Mouse (Mus musculus) naive thymus-derived CD4-positive, alpha-beta T cell, adult 5 months (primary cell): ENCODE data around the gene Tmbim6. TPM values are rescaled to one million over a fixed set of nuclear protein-coding genes. Genes with fewer than 3 reads are reported as not detected.

Source experiments
- polyA plus RNA-seq: library from polyadenylated mRNA; unstranded; fragments of 100-300 nt; shearing (Covaris generic); gene quantifications from one replicate; pipeline ENCODE4 v1.2.1, GENCODE M21; 2017

Gene Tmbim6
- polyA plus RNA-seq: 123 TPM

DNA sequence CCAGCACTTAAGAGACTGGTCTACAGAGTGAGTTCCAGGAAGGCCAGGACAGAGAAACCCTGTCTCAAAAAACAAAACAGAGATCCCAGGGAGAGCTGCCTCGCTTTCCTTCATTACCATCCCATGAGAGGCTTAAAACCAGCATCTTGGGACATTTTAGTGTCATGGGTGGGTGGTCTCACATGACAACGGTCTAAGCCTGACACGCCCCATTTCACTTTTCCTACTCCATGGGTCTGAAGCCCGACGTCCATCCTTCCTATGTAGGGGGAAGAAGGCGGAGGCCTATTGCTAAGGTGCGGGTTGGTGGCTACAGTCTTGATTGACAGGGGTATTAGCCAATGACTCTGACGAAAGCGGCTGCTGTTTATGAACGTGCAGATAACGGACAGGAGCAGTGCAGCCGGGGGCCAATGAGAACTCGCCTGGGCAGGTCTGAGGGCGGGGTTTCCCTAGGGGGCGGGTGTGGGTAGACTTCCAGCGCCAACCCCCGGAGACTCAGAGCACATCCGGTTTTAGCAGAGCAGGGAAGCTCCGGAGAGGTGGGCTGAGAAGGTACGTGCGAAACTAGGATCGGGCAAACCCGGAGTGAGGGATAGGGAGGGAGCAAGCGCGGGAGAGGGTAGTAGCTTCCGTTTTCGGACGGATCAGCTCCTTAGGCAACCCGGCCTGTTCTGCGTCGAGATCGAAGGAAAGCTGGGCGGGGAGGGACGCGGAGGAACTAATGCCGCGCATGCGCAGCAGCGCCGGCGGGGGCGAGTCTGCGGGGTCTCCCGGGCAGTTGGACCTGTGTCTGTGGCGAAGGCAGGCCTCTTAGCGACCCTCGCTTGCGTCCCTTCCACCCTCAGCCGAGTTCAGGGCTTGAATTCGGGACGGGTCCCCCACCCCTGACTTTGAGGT is at the start of gene Tmbim6:
Gene Tmbim6, plus strand, starts transcription at position 397 of the 900 bp plus-strand sequence.

DNA sequence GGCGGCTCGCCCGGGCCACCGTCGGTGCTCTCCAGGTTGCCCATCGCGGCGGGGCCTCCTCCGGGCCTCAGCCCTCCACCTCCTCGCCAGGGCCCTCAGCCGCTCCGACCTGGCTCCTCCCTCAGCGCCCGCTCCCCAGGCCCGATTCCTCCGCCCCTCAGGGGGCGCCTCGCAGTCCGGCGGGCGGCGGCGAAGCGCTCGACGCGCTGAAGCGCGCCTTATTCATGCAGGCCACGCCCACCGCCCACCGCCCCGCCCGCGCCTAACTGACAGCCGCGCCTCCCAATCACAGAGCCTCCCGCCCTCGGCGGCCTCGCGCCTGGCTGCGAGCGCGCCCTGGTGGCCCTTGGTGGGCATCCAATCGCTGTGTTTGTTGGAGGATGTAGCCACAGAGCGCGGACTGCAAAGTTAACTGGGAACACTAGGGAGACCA is 22.4 kb upstream of the Tmbim6 start, which contains the start of gene Fmnl3:
Gene Fmnl3, minus strand, starts transcription at position 224 of the 433 bp plus-strand sequence.

DNA sequence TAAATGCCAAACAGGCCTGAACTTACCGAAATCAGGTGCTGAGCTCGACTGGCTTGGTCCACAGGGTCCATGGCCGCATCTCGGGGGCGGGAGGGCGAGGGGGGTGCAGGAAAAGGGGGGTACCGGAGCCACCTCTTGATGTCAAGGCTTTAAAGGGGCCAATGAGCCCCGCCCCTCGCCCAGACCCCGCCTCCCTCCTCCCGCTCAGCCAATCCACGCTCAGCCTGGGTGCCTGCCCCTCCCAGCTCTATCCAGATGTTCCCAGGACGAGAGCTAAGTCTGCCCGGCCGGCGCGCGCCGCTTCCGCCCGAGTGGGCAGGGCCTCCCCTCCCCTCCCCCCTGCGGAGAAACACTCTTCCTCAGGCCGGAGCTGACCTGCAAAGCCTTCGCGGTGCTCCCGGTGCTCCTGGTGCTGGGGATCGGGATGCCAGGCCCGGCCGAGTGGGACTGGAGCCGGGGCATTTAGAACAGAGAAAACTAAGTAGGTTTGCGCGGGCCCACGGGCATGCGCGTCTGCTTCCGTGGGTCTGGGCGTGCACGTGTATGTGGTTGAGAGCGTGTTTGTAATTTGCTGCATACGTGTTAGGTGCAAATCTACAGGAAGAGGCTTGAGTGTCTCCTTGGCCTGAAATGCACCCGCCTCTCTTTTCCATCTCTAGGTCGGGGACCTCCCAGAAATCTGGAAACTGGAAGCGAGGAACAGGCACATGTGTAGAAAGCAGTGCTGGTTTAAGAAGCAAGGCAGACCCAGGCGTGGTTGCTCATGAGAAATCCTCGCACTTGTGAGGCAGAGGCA is 65.1 kb downstream of the Tmbim6 start, which contains the start of gene Nckap5l:
Gene Nckap5l, minus strand, starts transcription at position 143 of the 796 bp plus-strand sequence.

Other genes with a start within 250 kb of the Tmbim6 start
- 1.7 TPM for gene Kcnh3, start 168.0 kb upstream of the Tmbim6 start, polyA plus RNA-seq
- 89.8 TPM for gene Mcrs1, start 140.9 kb upstream of the Tmbim6 start, polyA plus RNA-seq
- 26.7 TPM for gene Prpf40b, start 97.8 kb upstream of the Tmbim6 start, polyA plus RNA-seq
- 0.71 TPM for gene Fam186b, start 97.0 kb upstream of the Tmbim6 start, polyA plus RNA-seq
- gene Fmnl3, start 22.4 kb upstream of the Tmbim6 start, polyA plus RNA-seq: 48.1 TPM
- 27.7 TPM for gene Nckap5l, start 64.9 kb downstream of the Tmbim6 start, polyA plus RNA-seq
- gene Bcdin3d, start 81.8 kb downstream of the Tmbim6 start, polyA plus RNA-seq: 13.2 TPM
- 0.02 TPM for gene Faim2, start 135.3 kb downstream of the Tmbim6 start, polyA plus RNA-seq
- not detected for gene Aqp2, start 186.2 kb downstream of the Tmbim6 start, polyA plus RNA-seq
- not detected for gene Aqp5, start 197.9 kb downstream of the Tmbim6 start, polyA plus RNA-seq
- not detected for gene Aqp6, start 208.5 kb downstream of the Tmbim6 start, polyA plus RNA-seq